ENCODE assay signal across 23 mouse cellular contexts in the genomic region with DNA sequence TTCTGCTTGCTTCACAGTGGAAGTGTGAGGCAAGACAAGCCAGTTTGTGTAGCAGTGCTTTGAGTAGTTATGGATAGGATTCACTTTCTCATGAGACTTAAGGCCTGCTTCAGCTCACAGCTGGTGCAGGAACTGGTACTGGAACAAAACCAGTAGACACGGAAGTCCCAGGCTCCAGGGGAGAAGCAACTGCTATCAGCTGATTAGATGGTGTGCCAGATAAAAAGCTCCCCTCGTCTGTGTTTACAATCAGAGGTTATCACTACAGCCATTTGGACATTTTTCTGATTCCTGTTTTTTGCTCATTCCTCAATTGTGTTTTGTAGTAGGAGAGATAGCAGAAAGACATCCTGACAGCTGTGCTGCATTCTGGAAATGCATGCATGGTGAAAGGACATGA. TPM values are rescaled to one million over a fixed set of nuclear protein-coding genes. Genes with fewer than 3 reads are reported as not detected.
DNase-seq lines count a peak whose midpoint lies in the region; ATAC-seq and TF ChIP-seq lines count a peak whose summit lies in the region.
"Had no signal": no experiment of that assay in that cellular context is flagged by ENCODE, and none has a peak within 500 bp of the region (broad histone marks: within the 10 kb centered on the region; RNA-seq: fewer than 3 reads in every experiment).

No protein-coding gene starts in this region.

- no peak overlapping the region for H3K9ac ChIP-seq in forebrain, embryonic 12.5 days
- H3K9ac ChIP-seq in intestine, embryonic 16.5 days (ENCODE audit: low read depth, low read length): no peak overlapping the region
- H3K9ac ChIP-seq: embryonic facial prominence, embryonic 13.5 days; forebrain, embryonic 13.5 days; hindbrain, embryonic 12.5 days had no signal

- 72% methylated on average over 2 of the region's 2 CpGs for WGBS in forebrain, embryonic 12.5 days
- 36% methylated on average over 2 of the region's 2 CpGs for WGBS in intestine, embryonic 16.5 days

- no peaks in the 10 kb centered on the region for H3K9me3 ChIP-seq in G1E (replicated peaks)
- no peaks in the 10 kb centered on the region for H3K9me3 ChIP-seq in forebrain, embryonic 12.5 days
- no peaks in the 10 kb centered on the region for H3K9me3 ChIP-seq in intestine, embryonic 16.5 days (ENCODE audit: control insufficient read depth, low read length)
- H3K9me3 ChIP-seq: embryonic facial prominence, embryonic 10.5 days; embryonic facial prominence, embryonic 13.5 days; forebrain, embryonic 13.5 days; hindbrain, embryonic 12.5 days had no signal

- peak; percentile 28; the same call in 1 of the 2 replicates for ATAC-seq in G1E (ENCODE audit: extremely low read depth, insufficient number of reproducible peaks, low FRiP score, poor library complexity, severe bottlenecking)
- no peak for ATAC-seq in forebrain, embryonic 12.5 days (ENCODE audit: low FRiP score)
- ATAC-seq in intestine, embryonic 16.5 days: no peak
- ATAC-seq: forebrain, embryonic 13.5 days; forebrain, embryonic 16.5 days; hindbrain, embryonic 16.5 days had no signal

- DNase-seq in 416B (ENCODE audit: low read depth) (peak; percentile 8), G1E (ENCODE audit: low spot score) (no peak)
- DNase-seq in lung, postnatal 14 days: peak; percentile 22
- no peak for DNase-seq in cerebellum, postnatal 25 days
- DNase-seq: adrenal gland, adult 2 months; adrenal gland, postnatal 14 days; cerebellum, adult 11 months; cerebellum, adult 2 months; cerebellum, adult 9-11 months; cerebellum, postnatal 36 days; embryo, embryonic 11 days; gastrocnemius, postnatal 10 days had no signal

- TF ChIP-seq CTCF in G1E (IDR thresholded peaks at IDR 0.05; ENCODE audit: low read depth, low read length): no peak

- peaks cover 16% of the 10 kb centered on the region for H3K27me3 ChIP-seq in G1E (ENCODE audit: insufficient read depth, low read length)
- H3K27me3 ChIP-seq in forebrain, embryonic 12.5 days: no peaks in the 10 kb centered on the region
- H3K27me3 ChIP-seq in intestine, embryonic 16.5 days (replicated peaks; ENCODE audit: control insufficient read depth, insufficient read depth, low read length): no peaks in the 10 kb centered on the region
- H3K27me3 ChIP-seq: embryonic facial prominence, embryonic 13.5 days; forebrain, embryonic 13.5 days; hindbrain, embryonic 12.5 days had no signal

- H3K4me3 ChIP-seq in G1E (ENCODE audit: low read depth, low read length): no peak overlapping the region
- no peak overlapping the region for H3K4me3 ChIP-seq in forebrain, embryonic 12.5 days (replicated peaks)
- H3K4me3 ChIP-seq in intestine, embryonic 16.5 days (ENCODE audit: low read length): no peak overlapping the region
- H3K4me3 ChIP-seq: embryonic facial prominence, embryonic 10.5 days; embryonic facial prominence, embryonic 13.5 days; erythroblast, embryonic 14.5 days; forebrain, embryonic 13.5 days; hindbrain, embryonic 12.5 days had no signal

- peaks cover 10% of the 10 kb centered on the region for H3K4me1 ChIP-seq in G1E (ENCODE audit: insufficient read depth, low read depth, low read length)
- no peaks in the 10 kb centered on the region for H3K4me1 ChIP-seq in forebrain, embryonic 12.5 days
- H3K4me1 ChIP-seq in intestine, embryonic 16.5 days (ENCODE audit: control insufficient read depth, insufficient read depth, low read length): no peaks in the 10 kb centered on the region
- H3K4me1 ChIP-seq: embryonic facial prominence, embryonic 10.5 days; embryonic facial prominence, embryonic 13.5 days; forebrain, embryonic 13.5 days; hindbrain, embryonic 12.5 days had no signal

- no peaks in the 10 kb centered on the region for H3K36me3 ChIP-seq in G1E (replicated peaks)
- no peaks in the 10 kb centered on the region for H3K36me3 ChIP-seq in forebrain, embryonic 12.5 days (replicated peaks)
- no peaks in the 10 kb centered on the region for H3K36me3 ChIP-seq in intestine, embryonic 16.5 days (ENCODE audit: control insufficient read depth, insufficient read depth, low read length)
- H3K36me3 ChIP-seq: embryonic facial prominence, embryonic 10.5 days; embryonic facial prominence, embryonic 13.5 days; hindbrain, embryonic 12.5 days had no signal

- no peak overlapping the region for H3K4me2 ChIP-seq in forebrain, embryonic 12.5 days
- no peak overlapping the region for H3K4me2 ChIP-seq in intestine, embryonic 16.5 days (ENCODE audit: low read depth, low read length)
- H3K4me2 ChIP-seq: embryonic facial prominence, embryonic 13.5 days; forebrain, embryonic 13.5 days; heart, embryonic 11.5 days; hindbrain, embryonic 12.5 days had no signal

- no peak overlapping the region for H3K27ac ChIP-seq in forebrain, embryonic 12.5 days
- no peak overlapping the region for H3K27ac ChIP-seq in intestine, embryonic 16.5 days (ENCODE audit: low read length)
- H3K27ac ChIP-seq: embryonic facial prominence, embryonic 10.5 days; embryonic facial prominence, embryonic 13.5 days; forebrain, embryonic 13.5 days; hindbrain, embryonic 12.5 days had no signal

RNA-seq across cellular contexts. Expression of a gene that starts 14.7 kb away (rescaled TPM):
- total RNA-seq in G1E (2014; fragmentation: Nextera tagmentation): 51.8 and 75.4 TPM in 2 replicates
- 34.2 and 38.6 TPM in 2 replicates for total RNA-seq in G1E (2017)
- 14.3 and 16.9 TPM in 2 replicates for polyA plus RNA-seq in G1E (2012)
- 29.5 and 30.7 TPM in 2 replicates for polyA plus RNA-seq in forebrain, embryonic 12.5 days (2016; fragmentation: Nextera tagmentation; extraction: Ambion mirVana)
- 11.6 and 13.0 TPM in 2 replicates for polyA plus RNA-seq in intestine, embryonic 16.5 days (2015; fragmentation: Nextera tagmentation; extraction: Ambion mirVana)
- polyA plus RNA-seq: erythroblast, embryonic 14.5 days had no signal

RNA-seq across cellular contexts. Expression of a gene that starts 45.2 kb away (rescaled TPM):
- 74.4 and 79.4 TPM in 2 replicates for total RNA-seq in G1E (2014; fragmentation: Nextera tagmentation)
- total RNA-seq in G1E (2017): 20.6 and 22.3 TPM in 2 replicates
- polyA plus RNA-seq in G1E (2012): 11.6 and 12.8 TPM in 2 replicates
- polyA plus RNA-seq in forebrain, embryonic 12.5 days (2016; fragmentation: Nextera tagmentation; extraction: Ambion mirVana): 30.8 and 34.3 TPM in 2 replicates
- polyA plus RNA-seq in intestine, embryonic 16.5 days (2015; fragmentation: Nextera tagmentation; extraction: Ambion mirVana): 1.3 and 1.5 TPM in 2 replicates
- total RNA-seq: hematopoietic stem cell, adult 5-6 weeks had no signal
- polyA plus RNA-seq: erythroblast, embryonic 14.5 days had no signal

Comparison
In these comparisons a context has a peak if more than half of its experiments do, and no peak if none do; other contexts are left out.
1. DNase-seq: peak in 416B (single experiment) and lung, postnatal 14 days (single experiment); none in G1E (single experiment) and cerebellum, postnatal 25 days (0 of 2).